Mouse (Mus musculus) Muller cell, postnatal 12 days (primary cell): ENCODE measurements around the gene Olfr104-ps.

Experiments
- DNase-seq: peaks from one replicate; pipeline ENCODE4 v3.0.0-alpha.2; 2015; ENCODE audit errors: inconsistent ontology term

The Olfr104-ps gene

GRCm38 (mm10) chr17:37359282-37359681 is at the start of gene Olfr104-ps:
TSS of gene Olfr104-ps (plus strand) at chr17:37359582.
- no peak for DNase-seq

GRCm38 (mm10) chr17:37310146-37310699 is 49.2 kb upstream of the Olfr104-ps start:
- DNase-seq = no peak

- DNase-seq = no peak
Measured at GRCm38 (mm10) chr17:37316954-37317353, 42.4 kb upstream of the Olfr104-ps start, which contains the start of gene Olfr102. TSS of gene Olfr102 (minus strand) at chr17:37317054.

- no peak for DNase-seq
Measured at GRCm38 (mm10) chr17:37339598-37339997, 19.8 kb upstream of the Olfr104-ps start, which contains the start of gene Olfr103. TSS of gene Olfr103 (minus strand) at chr17:37339698.

- no peak for DNase-seq
Measured at GRCm38 (mm10) chr17:37378733-37379132, 19.4 kb downstream of the Olfr104-ps start, which contains the start of gene Olfr105-ps. TSS of gene Olfr105-ps (plus strand) at chr17:37379033.

- DNase-seq = no peak
Measured at GRCm38 (mm10) chr17:37390093-37390492, 30.7 kb downstream of the Olfr104-ps start, which contains the start of gene Olfr106-ps. TSS of gene Olfr106-ps (plus strand) at chr17:37390393.

- DNase-seq = no peak
Measured at GRCm38 (mm10) chr17:37398926-37399325, 39.5 kb downstream of the Olfr104-ps start, which contains the start of gene Olfr107. TSS of gene Olfr107 (plus strand) at chr17:37399226.

GRCm38 (mm10) chr17:37413380-37413779 is 54.0 kb downstream of the Olfr104-ps start:
- DNase-seq = no peak
